Mouse (Mus musculus) MEL (cell line): ENCODE data around the gene Triml1. TPM values are rescaled to one million over a fixed set of nuclear protein-coding genes. Genes with fewer than 3 reads are reported as not detected.

Experiments
- DNase-seq: peaks from one replicate; pipeline ENCODE4 v3.0.0; 2011; ENCODE audit warnings: low read depth, low spot score
- H3K27ac ChIP-seq: 2 replicates; pipeline ENCODE4 v1.5.1; 2012; ENCODE audit warnings: low read depth, mild to moderate bottlenecking, control low read depth, low read length, moderate library complexity; ENCODE audit not compliant: control insufficient read depth
- H3K27me3 ChIP-seq, 2 experiments: fragments of 150-350 bp in 1 of 2; sonication (generic) in 1 of 2; 2 replicates each; pipeline ENCODE4 v1.6.1; 2012; ENCODE audit warnings: low read length in 2 of 2, mild to moderate bottlenecking in 2 of 2, improper control_type of control experiment in 1 of 2, moderate library complexity in 1 of 2; ENCODE audit not compliant: insufficient read depth in 2 of 2, control insufficient read depth in 1 of 2
- H3K36me3 ChIP-seq, 2 experiments: 2 replicates each; pipeline ENCODE4 v1.6.1; 2012 to 2014; ENCODE audit warnings: low read length in 2 of 2, improper control_type of control experiment in 1 of 2, inconsistent platforms in 1 of 2, mild to moderate bottlenecking in 1 of 2; ENCODE audit not compliant: insufficient read depth in 2 of 2, control insufficient read depth in 1 of 2
- H3K4me1 ChIP-seq, 2 experiments: fragments of 150-350 bp in 1 of 2; sonication (generic) in 1 of 2; 2 replicates each; pipeline ENCODE4 v1.6.1; 2012; ENCODE audit warnings: low read length in 2 of 2, improper control_type of control experiment in 1 of 2, mild to moderate bottlenecking in 1 of 2; ENCODE audit not compliant: insufficient read depth in 2 of 2, control insufficient read depth in 1 of 2
- H3K4me3 ChIP-seq, 2 experiments: fragments of 150-350 bp in 1 of 2; sonication (generic) in 1 of 2; 2 replicates each; pipeline ENCODE4 v1.5.1; 2012; ENCODE audit warnings: low read depth in 2 of 2, low read length in 2 of 2, mild to moderate bottlenecking in 2 of 2, moderate library complexity in 2 of 2, control low read depth in 1 of 2, improper control_type of control experiment in 1 of 2; ENCODE audit not compliant: control insufficient read depth in 1 of 2, insufficient read depth in 1 of 2
- H3K79me2 ChIP-seq: 2 replicates; pipeline ENCODE4 v1.6.1; 2012; ENCODE audit warnings: mild to moderate bottlenecking, low read length, moderate library complexity; ENCODE audit not compliant: control insufficient read depth, poor library complexity, insufficient read depth
- H3K9ac ChIP-seq: 2 replicates; pipeline ENCODE4 v1.6.1; 2012; ENCODE audit warnings: low read depth, mild to moderate bottlenecking, control low read depth, low read length, moderate library complexity; ENCODE audit not compliant: control insufficient read depth, poor library complexity, severe bottlenecking
- H3K9me3 ChIP-seq: fragments of 150-350 bp; sonication (generic); replicated peaks from 2 replicates; pipeline ENCODE4 v1.6.1; 2012; ENCODE audit warnings: mild to moderate bottlenecking, low read length, improper control_type of control experiment, moderate library complexity; ENCODE audit not compliant: insufficient read depth
- CHD1 ChIP-seq: IDR thresholded peaks from 2 replicates; pipeline ENCODE4 v1.6.1; 2012; ENCODE audit warnings: low read depth, mild to moderate bottlenecking, inconsistent platforms, low read length, improper control_type of control experiment
- CTCF ChIP-seq, 3 experiments: IDR thresholded peaks in 2 of 3; conservative IDR thresholded peaks in 1 of 3; 2 replicates each; pipeline ENCODE4 v1.5.1; 2011 to 2012; ENCODE audit warnings: low read length in 3 of 3, low read depth in 2 of 3, mild to moderate bottlenecking in 2 of 3, improper control_type of control experiment in 1 of 3, inconsistent platforms in 1 of 3, mixed read lengths in 1 of 3, moderate library complexity in 1 of 3; ENCODE audit not compliant: control insufficient read depth in 1 of 3, insufficient read depth in 1 of 3, poor library complexity in 1 of 3, severe bottlenecking in 1 of 3
- ETS1 ChIP-seq: IDR thresholded peaks from 2 replicates; pipeline ENCODE4 v1.6.1; 2012; ENCODE audit warnings: low read depth, mild to moderate bottlenecking, inconsistent platforms, low read length, improper control_type of control experiment, moderate library complexity
- GATA1 ChIP-seq: IDR thresholded peaks from 2 replicates; pipeline ENCODE4 v1.6.1; 2011; ENCODE audit warnings: low read depth, low read length, improper control_type of control experiment
- HCFC1 ChIP-seq: IDR thresholded peaks from 2 replicates; pipeline ENCODE4 v1.6.1; 2012; ENCODE audit warnings: low read depth, mild to moderate bottlenecking, inconsistent platforms, low read length, improper control_type of control experiment, moderate library complexity
- KAT2A ChIP-seq: conservative IDR thresholded peaks from 2 replicates; pipeline ENCODE4 v1.6.1; 2012; ENCODE audit warnings: low read depth, low read length, improper control_type of control experiment, inconsistent platforms
- MAFK ChIP-seq: IDR thresholded peaks from 2 replicates; pipeline ENCODE4 v1.6.1; 2011; ENCODE audit warnings: low read depth, mild to moderate bottlenecking, low read length, improper control_type of control experiment, borderline replicate concordance
- MAZ ChIP-seq: IDR thresholded peaks from 2 replicates; pipeline ENCODE4 v1.6.1; 2012; ENCODE audit warnings: low read depth, mild to moderate bottlenecking, inconsistent platforms, low read length, improper control_type of control experiment
- MEF2A ChIP-seq: IDR thresholded peaks from 2 replicates; pipeline ENCODE4 v1.6.1; 2014; ENCODE audit warnings: low read depth, mild to moderate bottlenecking, inconsistent platforms, low read length, improper control_type of control experiment; ENCODE audit not compliant: poor library complexity, insufficient replicate concordance, severe bottlenecking; ENCODE audit errors: extremely low read depth
- MXI1 ChIP-seq: IDR thresholded peaks from 2 replicates; pipeline ENCODE4 v1.6.1; 2011; ENCODE audit warnings: mild to moderate bottlenecking, low read depth, low read length, improper control_type of control experiment
- NELFE ChIP-seq: IDR thresholded peaks from 2 replicates; pipeline ENCODE4 v1.6.1; 2011; ENCODE audit warnings: low read depth, low read length, improper control_type of control experiment
- POLR2A ChIP-seq, 2 experiments: IDR thresholded peaks; 2 replicates each; pipeline ENCODE4 v1.6.1; 2011 to 2012; ENCODE audit warnings: low read length in 2 of 2, mild to moderate bottlenecking in 2 of 2, control low read depth in 1 of 2, improper control_type of control experiment in 1 of 2, low read depth in 1 of 2, moderate library complexity in 1 of 2; ENCODE audit not compliant: control insufficient read depth in 1 of 2, insufficient read depth in 1 of 2, poor library complexity in 1 of 2
- POLR2AphosphoS2 ChIP-seq: IDR thresholded peaks from 2 replicates; pipeline ENCODE4 v1.6.1; 2011; ENCODE audit warnings: low read length, improper control_type of control experiment
- POLR2AphosphoS5 ChIP-seq: IDR thresholded peaks from 2 replicates; pipeline ENCODE4 v1.6.1; 2012; ENCODE audit warnings: low read depth, borderline replicate concordance, mild to moderate bottlenecking, inconsistent platforms, low read length, moderate library complexity, mixed read lengths
- RAD21 ChIP-seq: IDR thresholded peaks from 2 replicates; pipeline ENCODE4 v1.6.1; 2011; ENCODE audit warnings: mild to moderate bottlenecking, low read depth, low read length, improper control_type of control experiment
- SIN3A ChIP-seq: IDR thresholded peaks from 2 replicates; pipeline ENCODE4 v1.6.1; 2012; ENCODE audit warnings: low read length, improper control_type of control experiment, inconsistent platforms
- SMC3 ChIP-seq: IDR thresholded peaks from 2 replicates; pipeline ENCODE4 v1.6.1; 2011; ENCODE audit warnings: low read depth, low read length, improper control_type of control experiment
- TAL1 ChIP-seq: IDR thresholded peaks from 2 replicates; pipeline ENCODE4 v1.6.1; 2012; ENCODE audit warnings: mild to moderate bottlenecking, inconsistent platforms, low read length, moderate library complexity, mixed read lengths
- UBTF ChIP-seq: IDR thresholded peaks from 2 replicates; pipeline ENCODE4 v1.6.1; 2012; ENCODE audit warnings: low read depth, mild to moderate bottlenecking, inconsistent platforms, low read length, improper control_type of control experiment, moderate library complexity, borderline replicate concordance; ENCODE audit not compliant: insufficient read depth
- USF1 ChIP-seq: IDR thresholded peaks from 2 replicates; pipeline ENCODE4 v1.6.1; 2014; ENCODE audit warnings: low read depth, mild to moderate bottlenecking, inconsistent platforms, low read length, improper control_type of control experiment, moderate library complexity
- ZKSCAN1 ChIP-seq: IDR thresholded peaks from 2 replicates; pipeline ENCODE4 v1.6.1; 2012; ENCODE audit warnings: low read depth, mild to moderate bottlenecking, inconsistent platforms, low read length, improper control_type of control experiment, moderate library complexity
- ZNF384 ChIP-seq: IDR thresholded peaks from 2 replicates; pipeline ENCODE4 v1.6.1; 2012; ENCODE audit warnings: low read depth, mild to moderate bottlenecking, inconsistent platforms, low read length, improper control_type of control experiment
- polyA plus RNA-seq, 2 experiments: library from polyadenylated mRNA; stranded (reverse) in 1 of 2; unstranded in 1 of 2; fragments of >175 nt in 1 of 2; fragments of >200 nt in 1 of 2; gene quantifications; 2 replicates each; pipeline versions ENCODE4 v1.2.1 to v1.2.4; 2012; ENCODE audit warnings: low replicate concordance in 2 of 2, low read depth in 1 of 2; ENCODE audit not compliant: insufficient read length in 2 of 2, insufficient read depth in 1 of 2, missing spikeins in 1 of 2
- total RNA-seq: library from RNA; depleted of rRNA; stranded (reverse); fragments of 300-350 nt; gene quantifications from 2 replicates; pipeline ENCODE4 v1.2.3, GENCODE M21; 2012

Gene Triml1
- total and polyA plus RNA-seq, 3 experiments, result not detected

GRCm38 (mm10) chr8:43163255-43163654, 22.0 kb upstream of the Triml1 start:
- H3K4me1 ChIP-seq, result no peaks in the 10 kb centered on the region
- no peaks in the 10 kb centered on the region for H3K9me3 ChIP-seq
- TF ChIP-seq MAZ (no peak), ZKSCAN1 (no peak), MXI1 (no peak), MAFK (no peak), SMC3 (no peak), ZNF384 (no peak), RAD21 (no peak), USF1 (no peak), POLR2AphosphoS5 (no peak)
- H3K9ac ChIP-seq, result no peak overlapping the region
- H3K36me3 ChIP-seq, result no peaks in the 10 kb centered on the region
- DNase-seq, result no peak
- no peak overlapping the region for H3K4me3 ChIP-seq
- no peak overlapping the region for H3K27ac ChIP-seq
- no peaks in the 10 kb centered on the region for H3K27me3 ChIP-seq
- no peaks in the 10 kb centered on the region for H3K79me2 ChIP-seq

GRCm38 (mm10) chr8:43149307-43149706, 8.0 kb upstream of the Triml1 start:
- TF ChIP-seq USF1 (no peak), CTCF (IDR thresholded peaks at IDR 0.05 in 2 of 3, conservative IDR thresholded peaks at IDR 0.05 in 1 of 3; ENCODE audit: control insufficient read depth in 1 of 3, insufficient read depth in 1 of 3, low read depth in 2 of 3, low read length in 3 of 3, poor library complexity in 1 of 3, severe bottlenecking in 1 of 3) (peak in 1 of 3 experiments; percentile 11; a peak in 1 of 6 replicates)
- H3K9me3 ChIP-seq, result no peaks in the 10 kb centered on the region
- no peaks in the 10 kb centered on the region for H3K27me3 ChIP-seq
- no peak overlapping the region for H3K27ac ChIP-seq
- no peak for DNase-seq
- no peaks in the 10 kb centered on the region for H3K79me2 ChIP-seq
- H3K4me3 ChIP-seq, result no peak overlapping the region
- H3K4me1 ChIP-seq, result no peaks in the 10 kb centered on the region
- no peak overlapping the region for H3K9ac ChIP-seq
- no peaks in the 10 kb centered on the region for H3K36me3 ChIP-seq

GRCm38 (mm10) chr8:43111205-43111827, 30.0 kb downstream of the Triml1 start:
- H3K4me1 ChIP-seq, result no peaks in the 10 kb centered on the region
- no peaks in the 10 kb centered on the region for H3K27me3 ChIP-seq
- H3K4me3 ChIP-seq, result no peak overlapping the region
- H3K9me3 ChIP-seq, result no peaks in the 10 kb centered on the region
- TF ChIP-seq POLR2A (IDR thresholded peaks at IDR 0.05; ENCODE audit: control insufficient read depth in 1 of 2, insufficient read depth in 1 of 2, low read depth in 1 of 2, low read length in 2 of 2, poor library complexity in 1 of 2), result no peak
- no peak for TF ChIP-seq POLR2AphosphoS2
- no peak for TF ChIP-seq USF1
- no peak for TF ChIP-seq NELFE
- no peak for TF ChIP-seq KAT2A
- no peak for TF ChIP-seq HCFC1
- TF ChIP-seq MAZ, result no peak
- no peak for TF ChIP-seq POLR2AphosphoS5
- no peak for TF ChIP-seq RAD21
- no peak for TF ChIP-seq UBTF
- TF ChIP-seq SIN3A, result no peak
- no peak for TF ChIP-seq MEF2A
- no peak for TF ChIP-seq ZNF384
- no peak for TF ChIP-seq CHD1
- TF ChIP-seq ETS1, result no peak
- no peak for TF ChIP-seq TAL1
- TF ChIP-seq GATA1, result no peak
- H3K36me3 ChIP-seq, result no peaks in the 10 kb centered on the region
- no peak for DNase-seq
- H3K27ac ChIP-seq, result no peak overlapping the region
- H3K79me2 ChIP-seq, result no peaks in the 10 kb centered on the region
- H3K9ac ChIP-seq, result no peak overlapping the region
